Mouse (Mus musculus) adrenal gland, postnatal 4 days (tissue): Measurements from ENCODE around the gene Lamtor5. TPM values are rescaled to one million over a fixed set of nuclear protein-coding genes. Genes with fewer than 3 reads are reported as not detected.

ENCODE experiments used
- DNase-seq, 2 experiments: peaks; one replicate each; pipeline ENCODE4 v3.0.0; 2021 to 2022; ENCODE audit warnings: low spot score in 2 of 2, mixed read lengths in 2 of 2
- long read RNA-seq, 2 experiments: library from polyadenylated mRNA; stranded (forward); transcript quantifications; one replicate each; pipeline ENCODE4 v2.0.0; 2021
- total RNA-seq, 2 experiments: library from RNA; stranded (reverse); gene quantifications; 2 replicates each; pipeline ENCODE4 v1.2.3; 2021

The Lamtor5 gene
- 10 to 100 TPM; 67.1 to 72.7 TPM for total RNA-seq
- long read RNA-seq, experiment 1, transcript Lamtor5-201 (4 exons, 881 nt): major isoform, 76 of 82 reads
- long read RNA-seq, experiment 1, partial matches to known transcripts: 1 of 82 reads
- long read RNA-seq, experiment 1, other reads (novel, unspliced or antisense): 5 of 82 reads
- long read RNA-seq, experiment 2, transcript Lamtor5-201 (4 exons, 881 nt): major isoform, 66 of 67 reads
- long read RNA-seq, experiment 2, partial matches to known transcripts: 0 of 67 reads
- long read RNA-seq, experiment 2, other reads (novel, unspliced or antisense): 1 of 67 reads

DNA sequence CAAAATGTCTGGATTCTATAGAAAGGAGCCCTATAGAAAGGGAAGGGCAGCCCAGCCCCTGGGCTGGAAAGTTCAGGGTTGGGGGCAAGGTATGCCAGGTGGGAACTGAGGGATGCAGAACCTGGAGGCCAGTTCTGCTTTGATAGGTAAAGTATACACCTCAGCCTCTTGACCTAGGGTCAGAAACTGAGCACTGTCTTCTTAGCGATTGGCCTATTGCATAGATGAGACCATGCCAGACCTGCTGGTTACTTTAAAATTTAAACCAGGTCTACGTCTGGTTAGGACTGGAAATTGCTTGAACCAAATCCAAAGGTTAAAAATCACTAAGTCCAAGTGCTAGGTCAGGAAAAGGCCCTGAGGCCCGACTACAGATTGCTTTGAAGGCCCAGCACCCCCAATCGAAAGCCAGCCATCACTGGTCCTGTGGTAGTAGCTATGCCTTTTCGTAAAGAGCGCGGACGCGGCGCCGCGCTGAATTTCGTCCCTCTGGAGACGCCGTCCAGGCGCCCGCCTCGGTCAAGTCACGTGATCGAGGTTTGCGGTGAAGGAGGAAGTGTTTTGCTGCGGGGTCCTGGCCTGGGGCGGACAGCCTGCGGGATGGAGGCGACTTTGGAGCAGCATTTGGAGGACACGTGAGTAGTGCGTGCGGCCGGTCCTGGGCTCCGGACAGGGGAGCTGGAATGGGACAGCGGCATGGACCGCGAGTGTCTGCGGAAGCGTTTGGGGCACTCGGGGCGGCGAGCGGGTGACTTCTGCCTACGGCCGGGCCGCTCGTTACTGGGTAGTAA is at the start of gene Lamtor5:
Gene Lamtor5 (plus strand): TSS at position 380 of the 791 bp plus-strand sequence.
- peak; percentile 82 to 83 for DNase-seq

DNA sequence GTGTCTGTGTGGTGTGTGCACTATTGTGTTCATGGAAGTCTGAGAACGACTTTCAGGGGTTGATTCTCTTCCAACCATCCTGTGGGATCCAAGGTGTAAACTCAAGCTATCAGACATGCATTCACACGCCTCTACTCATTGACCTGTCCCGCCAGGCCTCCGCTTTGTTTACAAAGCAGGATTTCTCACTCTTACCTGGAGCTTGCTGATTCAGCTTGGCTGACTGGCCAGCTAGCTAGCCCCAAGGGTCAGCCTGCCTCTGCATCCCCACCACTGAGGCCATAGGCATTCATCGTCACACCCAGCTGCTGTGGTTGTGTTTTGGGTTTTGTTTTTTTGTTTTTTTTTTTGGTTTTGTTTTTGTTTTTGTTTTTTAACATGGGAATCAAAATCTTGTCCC is 49.4 kb upstream of the Lamtor5 start:
- no peak for DNase-seq

DNA sequence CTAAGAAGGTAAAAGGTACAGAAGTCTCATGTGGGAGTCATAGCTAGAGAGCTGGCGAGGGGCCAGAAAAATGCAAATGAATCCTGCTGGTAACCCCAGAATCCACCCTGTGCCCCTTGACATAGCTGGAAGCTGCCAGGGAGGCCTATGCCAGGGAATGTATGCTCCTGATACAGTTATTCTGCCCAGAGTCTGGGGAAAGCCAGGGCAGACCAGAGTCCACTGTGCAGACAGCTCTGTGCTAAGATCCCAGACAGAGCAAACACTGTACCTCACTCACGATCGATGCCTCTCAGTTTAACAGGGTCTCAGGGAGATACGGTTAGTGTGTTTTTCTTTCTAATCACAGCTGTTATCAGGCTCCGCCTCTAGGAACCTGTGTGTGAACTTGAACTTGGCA is 48.8 kb upstream of the Lamtor5 start:
- DNase-seq: peak in 1 of 2 experiments; percentile 6

DNA sequence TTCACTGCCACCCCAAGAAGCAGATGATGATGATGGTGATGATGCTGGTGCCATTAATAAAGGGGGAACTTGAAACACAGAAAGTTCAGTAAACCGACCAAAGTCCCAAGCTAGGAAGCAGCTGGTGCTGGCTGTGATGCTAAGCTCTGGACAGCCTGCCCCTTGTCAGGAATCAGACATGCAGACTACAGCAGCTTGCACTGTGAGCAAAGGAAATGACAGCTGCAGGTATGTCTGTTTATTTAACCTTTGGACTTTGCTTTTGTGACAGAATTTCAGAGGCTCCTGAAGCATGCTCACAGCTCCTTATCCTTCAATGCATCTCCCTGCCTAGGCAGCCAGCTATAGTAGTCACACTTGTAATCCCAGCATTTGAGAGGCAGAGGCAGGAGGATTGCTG is 48.1 kb upstream of the Lamtor5 start, which contains the start of gene A630076J17Rik:
Gene A630076J17Rik (plus strand): TSS at position 88 of the 400 bp plus-strand sequence.
- no peak for DNase-seq

DNA sequence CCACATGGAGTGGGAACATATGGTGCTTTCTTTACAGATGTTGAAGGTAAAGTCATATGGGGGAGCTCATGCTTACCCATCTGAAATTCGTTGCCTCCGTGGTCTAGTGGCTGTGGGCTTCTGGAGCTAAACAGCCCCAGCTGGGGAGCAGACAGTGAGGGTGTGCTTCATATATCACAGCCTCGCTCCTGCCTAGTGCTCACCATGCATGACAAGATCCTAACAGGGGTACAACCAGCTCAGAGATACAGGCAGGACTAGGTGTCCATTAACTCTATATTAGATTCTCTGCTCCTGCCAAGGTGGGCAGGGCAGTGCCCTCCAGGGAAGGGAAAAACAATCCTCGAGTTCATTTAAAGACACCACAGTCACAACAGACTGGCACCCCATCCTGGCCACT is 47.5 kb upstream of the Lamtor5 start:
- no peak for DNase-seq

DNA sequence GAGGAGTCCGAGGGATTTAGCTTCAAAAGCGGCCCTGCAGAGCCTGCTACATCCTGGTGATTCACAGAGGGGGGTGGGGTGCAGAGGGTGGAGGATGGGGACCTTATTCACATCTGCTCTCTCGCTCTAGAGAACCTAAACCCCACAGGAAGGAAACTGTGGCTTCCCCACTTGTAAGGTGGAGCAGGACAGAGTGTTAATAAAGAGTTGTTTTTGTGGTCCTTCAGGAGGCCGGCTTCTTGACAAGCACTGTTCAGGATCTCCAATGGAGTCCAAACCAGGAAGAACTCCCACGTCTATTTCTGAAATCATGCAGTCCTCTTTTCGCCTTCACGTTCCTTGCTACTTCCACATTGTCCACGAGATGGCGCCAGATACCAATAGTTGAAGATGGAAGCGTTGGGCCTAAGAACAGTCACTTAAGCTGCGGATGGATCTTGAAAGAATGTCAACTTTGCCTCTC is 45.3 kb upstream of the Lamtor5 start:
- DNase-seq: peak; percentile 65

DNA sequence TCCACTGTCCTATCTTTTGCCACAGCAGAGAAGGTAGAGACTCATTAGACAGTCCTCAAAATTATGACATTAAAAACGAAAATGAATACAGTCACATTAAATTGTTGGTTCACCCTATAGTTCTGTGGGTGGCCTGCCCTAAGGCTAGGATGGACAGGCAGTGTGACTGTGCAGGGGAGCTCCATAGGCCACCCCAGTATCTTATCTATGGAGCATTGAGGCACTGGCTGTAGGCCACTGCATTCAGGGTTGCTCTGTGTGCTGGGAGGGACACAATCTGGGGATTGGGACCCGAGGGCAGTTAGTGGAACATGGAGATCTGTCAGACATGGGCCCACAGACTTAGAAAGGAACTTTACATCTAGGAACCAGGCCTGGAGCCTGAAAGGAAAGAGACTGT is 44.7 kb upstream of the Lamtor5 start:
- no peak for DNase-seq

DNA sequence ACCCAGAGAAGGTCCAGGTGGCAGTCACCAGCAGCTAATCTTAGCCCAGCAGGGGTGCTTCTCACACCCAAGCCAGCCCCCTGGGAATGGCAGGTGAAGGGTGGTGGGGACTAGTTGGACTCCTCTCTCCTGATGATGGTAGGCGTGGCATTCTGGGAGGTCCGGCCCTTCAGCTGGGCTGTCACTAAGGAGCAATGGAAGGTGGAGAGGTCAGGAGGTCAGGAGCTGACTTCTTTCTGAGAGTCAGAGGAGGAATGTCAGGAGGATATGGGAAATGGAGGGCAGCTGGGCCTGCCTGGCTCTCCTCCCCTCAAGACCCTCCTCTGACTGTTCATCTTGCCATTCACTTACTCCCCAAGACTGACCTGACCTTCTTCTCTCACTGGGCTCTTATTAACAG is 40.6 kb upstream of the Lamtor5 start:
- DNase-seq: no peak

DNA sequence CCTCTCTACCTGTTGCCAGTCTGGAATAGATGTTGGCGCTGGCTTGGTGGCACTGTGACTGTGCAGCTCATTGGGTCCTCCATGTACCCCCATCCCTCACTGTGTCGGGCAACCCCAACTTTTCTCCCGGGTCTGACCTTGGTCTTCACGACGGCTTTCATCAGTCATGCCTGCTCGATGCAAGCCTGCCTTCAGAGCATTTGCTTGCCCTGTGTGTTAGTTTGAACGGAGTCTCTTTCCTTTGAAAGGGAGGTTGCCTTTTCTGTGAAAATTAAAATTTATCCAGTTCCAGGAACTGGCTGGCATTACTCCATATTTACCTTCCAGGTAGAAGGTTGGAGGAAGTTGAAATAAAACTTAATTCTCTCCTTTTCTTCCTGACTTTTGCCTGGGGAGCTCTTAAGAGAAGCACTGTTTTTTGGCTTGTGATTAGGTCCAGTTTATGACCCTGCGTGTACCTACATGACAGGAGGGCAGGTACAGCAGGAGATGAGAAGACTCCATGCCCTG is 40.1 kb upstream of the Lamtor5 start:
- no peak for DNase-seq

DNA sequence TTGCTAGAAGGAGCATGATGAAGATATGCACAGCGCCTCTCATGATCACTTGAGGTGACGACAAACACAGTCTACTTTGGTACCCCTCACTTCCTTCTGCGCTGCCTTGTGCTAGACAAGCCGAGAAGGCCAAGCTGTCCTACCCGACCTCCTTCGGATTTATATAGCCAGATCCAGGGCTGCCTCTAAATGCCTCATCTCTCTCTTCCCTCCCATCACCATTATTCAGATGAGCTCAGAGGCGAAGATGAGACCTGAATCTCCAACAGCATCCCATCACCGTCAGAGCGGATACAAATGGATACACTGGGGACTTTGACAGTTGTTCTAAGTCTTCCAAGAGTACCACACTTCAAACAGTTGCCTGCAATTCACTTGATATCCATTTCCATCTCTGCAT is 39.1 kb upstream of the Lamtor5 start, which contains the start of gene Prok1:
Gene Prok1 (minus strand): TSS at position 101 of the 400 bp plus-strand sequence.
- no peak for DNase-seq

DNA sequence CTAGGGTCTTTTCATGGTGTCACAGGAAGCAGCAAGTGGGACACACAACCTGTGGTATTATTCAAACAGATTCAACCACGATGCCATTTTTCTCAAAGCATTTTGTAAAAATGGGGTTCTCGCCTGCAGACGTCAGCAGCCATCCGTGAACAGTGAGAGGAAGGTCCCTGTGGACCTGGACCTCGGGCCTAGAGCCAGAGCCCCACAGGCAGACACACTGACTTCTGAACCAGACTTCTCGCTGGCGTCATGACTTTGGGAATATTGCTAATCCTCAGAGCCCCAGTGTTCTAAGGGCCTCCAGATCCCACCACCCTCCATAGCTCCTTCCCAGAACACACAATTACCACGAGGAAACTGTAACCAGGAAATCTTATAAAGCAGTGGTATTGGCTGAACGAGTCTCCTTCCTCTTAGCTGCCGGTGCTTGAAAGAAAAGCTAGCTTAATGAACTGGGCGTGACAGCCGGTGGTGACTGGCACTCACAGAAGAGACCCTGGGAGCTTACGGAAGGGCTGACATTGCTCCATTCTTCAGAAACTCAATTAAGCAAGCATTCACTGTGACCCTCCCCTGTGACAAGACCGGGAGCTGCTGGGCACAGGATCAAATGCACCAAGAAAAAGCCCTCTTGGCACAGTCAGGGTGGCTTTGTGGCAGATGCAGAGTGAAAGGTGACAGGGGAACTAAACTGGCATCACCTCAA is 37.1 kb upstream of the Lamtor5 start:
- no peak for DNase-seq

DNA sequence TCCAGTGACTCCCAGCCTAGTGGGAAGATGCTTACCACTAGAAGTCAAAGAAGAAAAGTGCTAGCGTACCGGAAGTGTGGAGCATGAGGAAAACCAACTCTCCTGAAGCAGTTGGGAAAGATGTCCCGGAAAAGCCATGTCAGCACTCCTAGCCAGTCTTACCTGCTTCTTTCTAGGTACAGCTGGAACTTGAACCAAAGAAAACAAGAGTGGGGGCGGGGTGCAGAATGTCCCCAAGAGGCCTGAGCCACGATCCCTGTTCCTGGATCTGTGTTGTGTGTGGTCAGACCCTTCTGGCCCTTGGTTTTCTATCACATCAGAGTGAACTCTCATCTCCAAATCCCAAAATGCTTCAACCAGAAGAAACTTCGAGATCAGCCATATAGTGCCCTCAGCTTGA is 31.8 kb upstream of the Lamtor5 start:
- no peak for DNase-seq

DNA sequence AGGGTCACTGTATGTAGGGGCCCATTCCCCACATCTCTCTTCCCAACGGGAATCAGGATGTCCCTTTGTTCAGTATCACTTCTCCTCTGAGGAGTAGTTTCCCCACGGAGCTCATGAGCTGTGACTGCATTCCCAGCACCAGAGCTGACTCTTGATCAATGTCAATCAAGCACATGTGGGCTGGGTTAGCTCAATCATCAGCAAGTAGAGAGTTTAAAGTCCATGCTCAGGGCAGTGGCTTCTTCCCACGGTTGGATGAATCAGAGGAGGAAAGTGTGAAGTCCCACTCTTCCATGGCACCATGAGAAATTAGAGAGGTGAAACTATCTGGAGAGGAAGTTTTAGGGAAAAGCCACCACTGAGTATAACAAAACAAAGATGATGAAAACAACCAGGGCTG is 29.6 kb upstream of the Lamtor5 start:
- DNase-seq: no peak

DNA sequence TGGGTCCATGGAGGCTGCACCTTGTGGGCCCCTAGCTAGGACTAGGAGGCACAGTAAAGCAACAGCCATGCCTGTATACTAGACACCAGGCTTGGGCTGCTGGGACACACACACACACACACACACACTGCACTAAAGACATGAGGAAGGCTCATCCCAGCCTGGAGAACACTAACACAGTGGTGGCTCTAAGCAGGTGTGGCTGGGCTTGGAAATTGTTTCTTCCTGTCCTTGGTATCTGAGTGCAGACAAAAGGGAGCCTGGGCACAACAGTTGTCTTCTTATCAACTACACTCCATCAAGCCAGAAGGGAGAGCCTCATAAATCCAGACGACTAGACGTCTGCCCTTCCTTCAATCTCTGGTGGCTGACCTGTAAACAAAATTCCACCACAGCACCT is 28.3 kb upstream of the Lamtor5 start:
- no peak for DNase-seq

DNA sequence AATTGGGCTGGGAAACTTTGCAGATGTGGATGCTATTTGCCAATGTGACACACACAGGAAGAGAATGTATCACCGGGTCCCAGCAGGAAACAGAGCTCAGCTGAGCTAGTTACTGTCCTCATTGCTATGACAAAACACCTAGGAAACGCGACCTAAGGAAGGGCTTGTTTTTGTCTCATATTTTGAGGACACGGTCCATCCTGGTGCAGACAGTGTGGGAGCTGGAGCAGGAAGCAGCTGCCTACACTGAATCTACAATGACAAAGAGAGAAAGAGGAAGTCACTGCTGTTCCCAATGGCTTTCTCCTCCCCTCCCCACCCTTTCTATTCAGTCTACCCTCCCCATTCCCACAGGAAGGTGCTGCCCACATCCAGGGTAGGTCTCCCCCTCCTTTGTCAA is 26.6 kb upstream of the Lamtor5 start:
- no peak for DNase-seq

DNA sequence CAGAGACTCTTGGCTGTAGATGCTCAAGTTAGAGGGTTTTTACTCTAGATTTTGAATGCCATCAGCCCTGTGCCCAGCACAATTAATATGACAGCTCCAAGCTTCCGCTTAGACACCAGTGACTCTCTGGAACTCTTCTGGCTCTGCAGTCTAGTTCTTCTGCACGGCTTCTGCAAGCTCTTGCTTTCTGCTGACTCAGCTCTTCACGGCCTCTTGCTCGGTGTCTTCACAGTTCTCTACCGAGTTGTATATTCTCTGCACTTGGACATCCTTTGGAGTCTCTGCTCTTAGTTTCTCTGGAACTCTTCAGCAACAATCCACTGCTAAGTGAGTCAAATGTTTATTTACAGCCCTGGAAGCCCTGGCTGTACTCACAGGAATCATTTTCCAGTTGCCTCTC is 24.7 kb upstream of the Lamtor5 start:
- DNase-seq: no peak

DNA sequence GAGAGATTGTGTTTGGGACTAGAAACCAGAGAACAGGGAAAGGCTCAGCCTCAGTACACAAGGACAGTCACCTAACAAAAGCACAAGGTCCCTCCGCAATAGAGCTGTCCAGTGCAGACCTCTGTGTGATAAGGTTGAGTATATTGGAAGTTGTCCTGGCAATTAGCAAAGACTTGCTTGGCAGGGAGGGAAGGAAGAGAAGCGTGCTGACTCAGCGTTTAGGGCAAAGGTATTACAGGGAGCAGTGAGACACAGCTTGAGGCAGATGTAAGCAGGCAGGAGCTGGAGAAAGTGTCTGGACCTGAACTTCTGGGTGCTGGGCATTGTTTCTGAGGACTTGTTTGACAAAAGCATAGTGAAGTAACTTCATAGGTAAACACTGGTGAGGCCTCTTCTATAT is 22.7 kb upstream of the Lamtor5 start:
- DNase-seq: no peak

DNA sequence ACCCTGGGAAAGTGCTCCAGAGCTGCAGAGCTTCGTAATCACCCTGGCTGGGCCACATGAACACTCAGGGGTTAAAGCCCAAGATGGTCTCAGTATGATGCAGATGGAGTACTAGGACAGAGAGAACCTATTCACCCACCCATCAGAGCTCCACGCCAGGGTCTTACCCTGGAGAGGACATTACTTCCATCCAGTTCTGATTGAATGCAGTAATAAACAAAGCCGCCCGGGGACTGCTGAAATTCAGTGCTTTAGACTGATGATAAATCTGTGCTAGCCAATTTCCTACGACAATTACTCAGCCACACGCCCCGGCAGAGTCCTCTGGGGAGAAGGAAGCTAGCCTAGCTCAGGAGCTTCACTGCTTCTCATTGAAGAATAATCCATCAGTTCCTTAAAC is 21.9 kb upstream of the Lamtor5 start:
- no peak for DNase-seq

DNA sequence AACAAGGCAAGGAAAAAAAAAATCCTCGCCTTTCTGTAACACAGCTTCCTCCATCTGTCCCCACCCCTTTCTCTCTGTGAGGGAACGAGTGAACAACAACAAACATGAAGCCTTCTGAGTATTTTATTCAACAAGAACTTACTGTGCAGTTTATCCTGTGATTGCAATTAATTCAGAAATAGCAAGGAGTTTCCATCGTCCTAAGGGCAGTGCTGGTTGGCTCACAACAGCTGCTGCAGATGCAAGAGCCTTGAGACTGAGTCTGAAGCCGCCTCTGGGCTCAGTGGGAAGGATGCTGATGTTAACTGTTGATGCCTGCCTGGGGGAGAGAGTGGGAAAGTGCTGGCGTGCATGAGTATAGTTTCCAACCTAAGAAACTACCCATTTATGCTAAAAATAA is 20.7 kb upstream of the Lamtor5 start:
- DNase-seq: no peak

DNA sequence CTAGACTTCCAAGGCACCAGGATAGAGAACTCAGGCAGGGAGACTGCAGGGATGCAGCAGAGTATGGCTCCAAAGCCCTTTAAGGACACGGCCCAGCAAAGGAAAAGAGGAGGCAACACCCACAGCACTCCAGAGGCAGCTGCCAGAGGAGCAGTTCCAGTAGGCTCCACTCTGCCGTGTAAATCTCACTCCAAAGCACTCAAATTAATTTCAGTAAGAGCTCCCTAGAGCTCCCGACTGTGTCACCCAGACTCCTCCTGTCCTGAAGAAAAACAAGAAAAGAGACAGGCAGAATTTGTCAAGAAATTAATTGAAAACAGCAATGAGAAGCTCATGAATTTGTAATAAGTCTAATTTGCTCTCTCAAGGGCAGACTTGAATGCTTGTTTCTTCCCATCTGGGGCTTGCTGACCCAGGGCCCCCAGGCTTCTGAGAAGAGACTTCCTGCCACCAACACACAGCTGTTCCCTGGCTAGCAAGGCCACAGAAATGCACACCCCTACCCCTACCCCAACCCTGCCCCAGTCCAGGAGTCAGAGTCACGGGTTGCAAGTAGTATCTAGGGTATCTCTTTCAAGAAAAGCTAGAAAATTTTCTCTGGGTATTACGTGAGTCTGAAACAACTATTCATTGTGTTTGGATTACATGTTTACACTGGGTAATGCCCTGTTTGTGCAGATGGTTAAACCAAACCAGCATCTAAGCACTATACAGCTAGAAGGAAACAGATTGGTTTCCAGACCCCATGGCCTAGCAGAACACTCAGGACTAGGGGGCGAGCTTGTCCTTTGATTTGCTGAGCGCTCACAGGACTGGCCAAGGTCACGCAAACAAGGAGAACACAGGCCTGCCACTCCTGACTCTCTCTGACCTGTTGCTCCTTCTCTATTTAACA is 17.5 kb upstream of the Lamtor5 start:
- DNase-seq: no peak

DNA sequence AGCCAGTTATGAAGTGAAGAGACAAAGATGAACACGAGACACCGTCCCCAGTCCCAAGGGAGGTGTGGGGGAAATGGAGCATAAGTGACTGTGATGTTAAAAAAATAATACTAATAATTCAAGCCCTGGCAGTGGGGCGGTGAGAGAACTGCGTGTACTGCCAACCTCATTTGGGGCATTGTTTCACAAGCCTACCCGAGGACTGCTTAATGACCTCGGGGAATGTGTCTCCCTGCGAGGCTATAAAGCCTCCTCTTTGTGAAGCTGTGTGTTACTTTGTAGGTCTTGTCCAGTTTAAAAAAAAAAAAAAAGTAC is 16.9 kb upstream of the Lamtor5 start:
- DNase-seq: no peak
